Mouse (Mus musculus): Measurements from ENCODE around the gene Gm20388.
A peak's percentile ranks its signal among the peaks of the same experiment; 100 is the strongest.
"Not testable (repeated sequence)": the region's sequence is repeated elsewhere in the genome, so short reads cannot be mapped to it uniquely, and the experiment has no call there.

The Gm20388 gene

DNA sequence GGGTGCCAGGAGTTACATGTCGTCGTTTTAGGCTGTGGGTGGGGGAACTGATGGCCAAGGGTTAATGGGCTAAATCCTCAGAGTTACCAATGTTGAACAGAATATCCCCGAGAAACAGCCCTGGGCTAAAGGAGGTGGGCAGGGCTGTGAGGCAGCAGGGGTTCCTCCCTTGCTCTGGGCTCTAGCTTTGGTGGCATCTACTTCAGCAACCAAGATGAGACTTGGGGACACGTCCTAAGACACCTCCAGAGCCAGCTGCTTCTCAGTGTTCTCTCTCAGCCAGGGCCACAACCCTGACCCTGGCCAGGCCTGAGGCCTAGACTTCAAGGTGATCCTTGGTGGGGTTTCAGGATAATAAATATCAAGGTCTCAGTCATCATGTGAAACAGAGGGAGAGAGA lies 3228.1 kb downstream of the Gm20388 start:
- no peak for DNase-seq (ENCODE audit: low spot score in 2 of 2)

- peak; percentile 58 to 66 for DNase-seq (ENCODE audit: low spot score in 2 of 2)
Observed at GRCm38 (mm10) chr8:123141741-123142462, 3231.3 kb downstream of the Gm20388 start.

GRCm38 (mm10) chr8:123145279-123145678 lies 3234.6 kb downstream of the Gm20388 start:
- DNase-seq (ENCODE audit: low spot score in 2 of 2) = no peak

DNA sequence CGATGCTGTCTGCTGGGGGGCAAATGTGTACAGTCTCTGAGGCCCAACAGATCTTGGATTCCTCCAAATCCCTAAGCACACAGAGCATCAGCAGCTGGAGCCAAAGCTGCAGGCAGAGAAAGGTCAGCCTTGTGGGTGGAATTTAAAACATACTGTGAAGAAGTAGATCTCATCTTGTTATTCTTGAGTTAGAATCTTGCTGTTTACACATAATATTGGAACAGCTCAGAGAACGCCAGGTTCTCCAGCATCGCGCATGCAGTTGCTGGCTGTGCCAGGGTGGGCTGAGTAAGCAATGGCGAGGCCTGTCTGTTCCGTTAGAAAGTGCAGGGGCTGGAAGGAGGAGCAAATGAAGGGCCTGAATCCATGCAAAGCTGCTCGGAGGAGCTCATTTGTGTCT lies 3235.7 kb downstream of the Gm20388 start:
- DNase-seq (ENCODE audit: low spot score in 2 of 2) = peak in 1 of 2 experiments; percentile 23

- DNase-seq (ENCODE audit: low spot score in 2 of 2) = peak in 1 of 2 experiments; percentile 40
Observed at GRCm38 (mm10) chr8:123150737-123151171, 3240.1 kb downstream of the Gm20388 start.

- DNase-seq (ENCODE audit: low spot score in 2 of 2) = no peak
Observed at GRCm38 (mm10) chr8:123155177-123155576, 3244.5 kb downstream of the Gm20388 start.

GRCm38 (mm10) chr8:123156070-123156773 lies 3245.6 kb downstream of the Gm20388 start:
- no peak for DNase-seq (ENCODE audit: low spot score in 2 of 2)

GRCm38 (mm10) chr8:123157888-123158465 lies 3247.3 kb downstream of the Gm20388 start, which contains the start of gene Sult5a1:
Gene Sult5a1 (minus strand): TSS chr8:123158315.
- DNase-seq (ENCODE audit: low spot score in 2 of 2) = no peak

DNA sequence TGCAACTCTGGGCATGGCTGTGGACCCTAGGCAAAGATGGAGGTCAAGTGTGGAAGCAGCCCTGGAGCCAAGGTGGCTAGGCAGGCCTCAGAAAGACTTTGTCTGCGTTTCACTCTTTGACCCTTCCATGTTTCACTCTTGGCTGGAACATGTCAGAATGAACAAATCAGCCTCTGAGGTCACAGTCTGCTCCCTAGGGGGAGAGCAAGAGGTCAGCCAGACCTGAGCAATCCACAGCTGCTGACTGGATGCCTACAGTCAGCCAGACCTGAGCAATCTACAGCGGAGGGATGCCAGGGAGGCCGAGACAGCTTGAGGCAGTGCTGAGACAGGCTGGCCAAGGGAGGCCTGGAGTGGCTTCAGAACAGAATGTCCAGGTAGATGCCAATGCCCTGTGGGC lies 3270.8 kb downstream of the Gm20388 start:
- DNase-seq (ENCODE audit: low spot score in 2 of 2) = no peak

- no peak for DNase-seq (ENCODE audit: low spot score in 2 of 2)
Observed at GRCm38 (mm10) chr8:123185566-123186409, 3275.1 kb downstream of the Gm20388 start, which contains the start of gene Dpep1. Gene Dpep1 (plus strand): TSS chr8:123186242.

- no peak for DNase-seq (ENCODE audit: low spot score in 2 of 2)
Observed at GRCm38 (mm10) chr8:123188006-123188405, 3277.4 kb downstream of the Gm20388 start.

- DNase-seq (ENCODE audit: low spot score in 2 of 2) = no peak
Observed at GRCm38 (mm10) chr8:123188841-123189240, 3278.2 kb downstream of the Gm20388 start.

DNA sequence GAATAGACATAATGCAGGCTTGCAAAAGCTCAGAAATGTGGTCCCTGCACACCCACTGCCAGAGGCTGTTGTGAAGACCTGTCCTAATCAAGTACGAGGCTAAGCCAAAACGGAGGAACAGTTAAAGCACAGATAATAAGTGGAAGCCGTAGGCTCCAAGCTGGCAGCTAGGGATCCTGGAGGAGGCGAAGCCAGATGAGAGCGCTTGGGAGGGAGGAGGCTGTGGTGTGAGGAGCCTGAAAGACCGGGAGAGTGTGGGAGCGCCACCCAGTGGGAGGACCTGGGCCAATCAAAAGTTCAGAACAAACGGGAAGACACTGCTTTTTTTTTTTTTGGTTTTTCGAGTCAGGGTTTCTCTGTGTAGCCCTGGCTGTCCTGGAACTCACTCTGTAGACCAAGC lies 3280.0 kb downstream of the Gm20388 start:
- DNase-seq (ENCODE audit: low spot score in 2 of 2) = peak; percentile 77 to 79

- no peak for DNase-seq (ENCODE audit: low spot score in 2 of 2)
Observed at GRCm38 (mm10) chr8:123191908-123192307, 3281.3 kb downstream of the Gm20388 start.

GRCm38 (mm10) chr8:123193771-123194170 lies 3283.1 kb downstream of the Gm20388 start:
- DNase-seq (ENCODE audit: low spot score in 2 of 2) = no peak

GRCm38 (mm10) chr8:123197016-123197415 lies 3286.4 kb downstream of the Gm20388 start:
- not testable (repeated sequence) for DNase-seq (ENCODE audit: low spot score in 2 of 2)

DNA sequence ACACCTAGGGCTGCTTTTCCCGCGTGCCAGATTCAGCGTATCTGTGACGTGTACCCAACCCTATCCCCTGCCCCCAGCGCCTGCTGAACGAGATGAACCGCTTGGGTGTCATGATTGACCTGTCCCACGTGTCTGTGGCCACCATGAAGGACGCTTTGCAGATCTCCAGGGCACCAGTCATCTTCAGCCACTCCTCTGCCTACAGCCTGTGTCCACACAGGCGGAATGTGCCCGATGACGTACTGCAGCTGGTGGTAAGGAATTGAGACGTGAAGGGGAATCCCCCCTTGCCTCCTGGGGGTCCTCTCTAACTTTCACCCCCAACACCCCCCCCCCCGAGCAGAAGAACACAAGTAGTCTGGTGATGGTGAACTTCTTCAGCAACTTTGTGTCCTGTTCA lies 3289.2 kb downstream of the Gm20388 start:
- DNase-seq (ENCODE audit: low spot score in 2 of 2) = no peak

- DNase-seq (ENCODE audit: low spot score in 2 of 2) = peak in 1 of 2 experiments; percentile 28
Observed at GRCm38 (mm10) chr8:123202288-123202687, 3291.6 kb downstream of the Gm20388 start.

GRCm38 (mm10) chr8:123203571-123203970 lies 3292.9 kb downstream of the Gm20388 start:
- no peak for DNase-seq (ENCODE audit: low spot score in 2 of 2)

GRCm38 (mm10) chr8:123211876-123212275 lies 3301.2 kb downstream of the Gm20388 start:
- DNase-seq (ENCODE audit: low spot score in 2 of 2) = no peak

GRCm38 (mm10) chr8:123212321-123213117 lies 3301.9 kb downstream of the Gm20388 start, which contains the start of the genes Chmp1a and Spata33:
Gene Chmp1a (minus strand): TSS chr8:123212763.
Gene Spata33 (plus strand): TSS chr8:123212832.
- peak; percentile 83 to 85 for DNase-seq (ENCODE audit: low spot score in 2 of 2)

All from right cerebral cortex, postnatal 36 days (tissue).